Mouse (Mus musculus) mouse embryonic stem cell (cell line): Measurements from ENCODE around the gene Nmu.

Experiments
- in situ Hi-C, 2 experiments: fragments of 300-500 bp; cut with MboI; formaldehyde crosslinking; loops; 1 replicate in 1 of 2; 3 replicates in 1 of 2; pipeline ENCODE4 v1.14.3; 2019 to 2020; ENCODE audit warnings: low sequenced_read_pairs in 2 of 2, low pct_unique_long_range_greater_than_20kb in 1 of 2, mixed read lengths in 1 of 2; ENCODE audit not compliant: unreplicated experiment in 1 of 2

Gene Nmu

GRCm38 (mm10) chr5:76327296-76327695, 36.3 kb downstream of the Nmu start:
- in situ Hi-C loops: no loop called here

- in situ Hi-C loops: no loop called here
Measured at GRCm38 (mm10) chr5:76325113-76325512, 38.5 kb downstream of the Nmu start.

DNA sequence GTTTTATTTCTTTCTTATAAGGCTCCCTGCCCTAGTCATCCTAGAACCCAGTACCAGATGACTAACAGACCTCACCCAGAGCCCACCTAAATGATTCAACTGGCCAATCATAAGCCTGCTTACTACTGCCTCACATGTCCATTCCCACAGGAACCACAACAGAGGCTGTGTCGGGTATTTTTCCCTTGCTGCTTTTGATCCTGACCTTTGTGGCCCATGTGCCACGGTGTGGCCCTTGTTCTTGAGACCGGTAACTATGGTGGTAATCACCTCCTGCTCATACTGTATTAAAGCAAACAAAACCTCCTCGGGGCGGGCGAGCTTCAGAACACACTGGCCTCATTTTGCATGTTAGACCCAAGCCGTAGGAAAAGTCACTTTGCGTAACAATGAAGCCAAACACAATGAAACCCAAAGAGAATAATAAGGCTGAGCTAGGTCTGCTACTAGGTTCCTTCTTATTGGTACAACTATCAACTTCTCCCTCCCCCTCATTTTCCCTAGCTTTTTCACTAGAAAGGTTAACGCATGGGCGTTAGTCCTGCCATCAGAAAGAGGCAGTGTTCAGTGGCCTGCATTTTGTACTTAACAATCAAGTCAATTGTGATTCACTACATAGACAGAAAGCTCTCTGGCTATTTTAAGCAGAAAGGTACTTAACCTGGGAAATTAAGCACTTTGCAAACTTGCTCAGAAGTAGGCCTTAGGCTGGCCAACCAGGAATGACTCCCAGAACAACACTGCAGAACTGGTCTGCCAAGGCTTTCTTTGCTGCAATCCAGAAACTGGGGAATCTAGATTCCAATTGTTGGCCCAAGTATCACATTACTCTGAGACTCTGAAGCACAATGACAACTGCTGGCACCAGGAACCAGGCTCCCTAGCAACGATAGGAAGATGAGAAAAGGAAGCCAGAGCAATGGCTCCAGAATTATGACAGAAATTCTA, 42.1 kb downstream of the Nmu start:
- in situ Hi-C loops: no loop called here

DNA sequence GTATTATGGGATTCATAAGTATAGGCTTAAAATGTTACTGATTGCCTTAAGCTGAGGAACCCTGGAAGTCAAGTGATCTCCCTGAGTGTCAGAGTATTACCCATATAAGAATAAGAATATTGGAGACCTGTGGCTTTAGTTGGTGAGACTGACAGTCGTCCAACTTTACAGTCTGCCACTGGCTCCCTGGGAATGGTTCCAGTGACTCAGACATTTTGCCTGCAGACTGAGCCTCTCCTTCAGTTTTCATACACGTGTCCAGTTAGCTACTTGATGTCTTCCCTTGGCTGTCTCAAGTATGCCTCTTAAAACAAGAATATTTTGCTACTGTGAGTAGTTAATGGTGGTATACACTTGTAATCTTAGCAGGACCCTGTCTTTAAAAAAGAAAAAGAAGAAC, 55.4 kb downstream of the Nmu start:
- in situ Hi-C loops: no loop called here

- in situ Hi-C loops: no loop called here
Measured at GRCm38 (mm10) chr5:76306261-76306660, 57.3 kb downstream of the Nmu start.

GRCm38 (mm10) chr5:76305616-76306015, 58.0 kb downstream of the Nmu start:
- in situ Hi-C loops: no loop called here

GRCm38 (mm10) chr5:76304452-76305341, 58.9 kb downstream of the Nmu start, which contains the start of gene Clock:
Gene Clock (minus strand): TSS chr5:76304792.
- in situ Hi-C loops: no loop called here

- in situ Hi-C loops: no loop called here
Measured at GRCm38 (mm10) chr5:76303745-76304451, 59.7 kb downstream of the Nmu start.

GRCm38 (mm10) chr5:76303379-76303744, 60.2 kb downstream of the Nmu start:
- in situ Hi-C loops: no loop called here

DNA sequence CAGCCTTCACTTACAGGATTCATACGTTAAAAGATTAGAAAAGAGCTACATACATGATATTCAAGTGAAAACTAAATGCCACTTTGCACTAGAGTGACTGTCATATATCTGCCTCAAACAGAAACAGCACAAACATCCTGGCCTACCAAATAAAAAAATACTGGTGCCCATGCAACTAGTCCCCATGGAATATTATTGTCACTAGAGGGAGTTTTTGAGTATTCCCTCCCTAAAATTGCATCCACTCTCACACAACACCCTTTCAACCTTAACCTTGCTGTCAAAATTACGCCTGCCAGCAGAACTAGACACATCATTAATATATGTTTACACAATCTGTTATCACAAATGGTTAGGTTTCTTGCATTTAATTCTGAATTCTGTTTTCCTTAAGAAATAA, 61.6 kb downstream of the Nmu start:
- in situ Hi-C loops: no loop called here

GRCm38 (mm10) chr5:76289234-76289691, 74.3 kb downstream of the Nmu start:
- in situ Hi-C loops: no loop called here

DNA sequence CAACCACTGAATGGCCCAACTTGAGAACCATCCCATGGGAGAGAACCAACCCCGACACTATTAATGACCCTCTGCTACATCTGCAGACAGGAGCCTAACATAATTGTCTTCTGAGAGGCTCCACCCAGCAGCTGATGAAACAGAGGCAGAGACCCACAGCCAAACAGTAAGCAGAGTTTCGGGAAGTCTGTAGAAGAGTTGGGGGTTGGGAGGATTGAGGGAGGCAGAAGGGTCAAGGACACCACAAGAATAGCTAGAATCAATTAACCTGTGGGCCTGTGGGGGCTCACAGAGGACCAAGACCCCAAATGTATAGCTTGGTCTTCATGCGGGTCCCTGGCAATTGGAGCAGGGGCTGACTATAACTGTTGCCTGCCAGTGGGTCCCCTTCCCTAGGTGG, 75.3 kb downstream of the Nmu start:
- in situ Hi-C loops: no loop called here

- in situ Hi-C loops: no loop called here
Measured at GRCm38 (mm10) chr5:76287062-76287461, 76.5 kb downstream of the Nmu start.

GRCm38 (mm10) chr5:76285699-76286098, 77.9 kb downstream of the Nmu start:
- in situ Hi-C loops: no loop called here

DNA sequence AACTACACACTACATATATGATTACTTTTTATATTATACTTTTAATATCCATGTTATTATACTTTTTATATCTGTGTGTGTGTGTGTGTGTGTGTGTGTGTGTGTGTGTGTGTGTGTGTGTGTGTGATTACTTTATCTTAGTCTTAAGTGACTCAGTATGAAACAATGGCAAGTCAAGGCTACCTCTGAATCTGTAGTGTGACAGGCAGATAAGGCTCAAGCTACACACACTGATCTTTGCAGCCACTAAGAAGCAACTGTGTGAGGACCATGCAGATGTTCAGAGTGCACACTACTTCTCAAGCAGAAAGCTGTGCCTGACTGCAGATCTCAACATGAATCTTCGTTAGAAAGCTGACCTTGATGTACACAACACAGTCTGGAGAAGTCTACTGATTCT, 79.7 kb downstream of the Nmu start:
- in situ Hi-C loops: no loop called here
